Mouse (Mus musculus) ES-E14 (cell line): ENCODE results near the gene Krtap4-2.

ENCODE experiments used
- CHD2 ChIP-seq: IDR thresholded peaks from 2 replicates; pipeline ENCODE4 v1.6.1; 2014; ENCODE audit warnings: mild to moderate bottlenecking, low read depth, low read length, inconsistent platforms
- HCFC1 ChIP-seq: IDR thresholded peaks from 2 replicates; pipeline ENCODE4 v1.6.1; 2012; ENCODE audit warnings: low read length, inconsistent platforms, borderline replicate concordance; ENCODE audit not compliant: insufficient read depth
- MAFK ChIP-seq: IDR thresholded peaks from 2 replicates; pipeline ENCODE4 v1.6.1; 2014; ENCODE audit warnings: mild to moderate bottlenecking, low read depth, low read length, inconsistent platforms; ENCODE audit not compliant: insufficient read depth
- ZC3H11A ChIP-seq: IDR thresholded peaks from 2 replicates; pipeline ENCODE4 v1.6.1; 2012; ENCODE audit warnings: low read depth, mild to moderate bottlenecking, inconsistent platforms, low read length, borderline replicate concordance
- ZNF384 ChIP-seq: IDR thresholded peaks from 2 replicates; pipeline ENCODE4 v1.6.1; 2012; ENCODE audit warnings: low read depth, low read length, inconsistent platforms

DNA sequence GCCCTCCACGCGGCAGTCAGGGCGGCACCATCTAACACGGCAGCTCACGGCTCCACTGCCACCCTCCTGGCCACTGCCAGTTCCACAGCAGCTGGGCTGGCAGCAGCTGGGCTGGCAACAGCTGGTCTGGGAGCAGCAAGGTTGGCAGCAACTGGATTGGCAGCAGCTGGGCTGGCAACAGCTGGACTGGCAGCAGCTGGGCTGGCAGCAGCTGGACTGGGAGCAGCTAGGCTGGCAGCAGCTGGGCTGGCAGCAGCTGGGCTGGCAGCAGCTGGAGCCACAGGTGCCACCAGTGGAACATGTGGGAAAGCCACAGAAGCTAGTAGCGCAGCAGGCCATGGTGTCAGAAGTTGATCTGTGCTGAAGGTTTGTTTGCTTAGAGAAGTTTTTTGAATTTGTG, 43.9 kb downstream of the Krtap4-2 start, which contains the start of gene Krtap1-3:
- TF ChIP-seq ZNF384, result no peak
- TF ChIP-seq ZC3H11A, result no peak
- TF ChIP-seq CHD2, result no peak
- TF ChIP-seq MAFK, result no peak
- no peak for TF ChIP-seq HCFC1
